Mouse (Mus musculus) stomach, postnatal 0 days (tissue): ENCODE measurements around the gene Chit1.

Experiments used
- CTCF ChIP-seq: IDR thresholded peaks from 2 replicates; pipeline ENCODE4 v1.5.1; 2016; ENCODE audit warnings: antibody characterized with exemption, low read depth, mild to moderate bottlenecking, moderate library complexity
- EP300 ChIP-seq: optimal IDR thresholded peaks from 2 replicates; pipeline ENCODE3; 2016; ENCODE audit warnings: antibody characterized with exemption

DNA sequence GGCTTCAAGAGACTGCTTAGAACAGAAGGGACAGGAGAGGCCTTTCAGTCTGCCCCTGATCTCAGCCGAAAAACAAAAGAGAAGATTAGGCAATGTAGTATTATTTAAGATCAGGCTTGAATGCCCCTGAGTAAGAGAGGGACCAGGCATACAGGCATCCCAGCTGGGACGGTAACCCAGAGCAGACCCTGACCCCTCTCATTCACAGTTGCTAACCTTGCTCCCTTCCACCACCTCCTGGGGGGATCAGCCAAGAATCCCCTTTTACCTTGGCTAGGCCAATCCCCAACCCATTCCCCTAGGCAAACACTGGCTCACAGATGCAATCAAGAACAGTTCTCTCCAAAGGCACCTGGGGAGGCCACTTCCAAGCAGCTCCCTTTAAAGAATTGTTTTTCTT lies 34.3 kb upstream of the Chit1 start:
- no peak for TF ChIP-seq CTCF
- TF ChIP-seq EP300: no peak
